Mouse (Mus musculus): ENCODE measurements at regions not wholly inside any gene's neighbourhood (a gene's known extent, or its start where the extent isn't known, plus 50 kb on each side); places are given as distances from the start of the nearest gene placed in this dataset.

DNA sequence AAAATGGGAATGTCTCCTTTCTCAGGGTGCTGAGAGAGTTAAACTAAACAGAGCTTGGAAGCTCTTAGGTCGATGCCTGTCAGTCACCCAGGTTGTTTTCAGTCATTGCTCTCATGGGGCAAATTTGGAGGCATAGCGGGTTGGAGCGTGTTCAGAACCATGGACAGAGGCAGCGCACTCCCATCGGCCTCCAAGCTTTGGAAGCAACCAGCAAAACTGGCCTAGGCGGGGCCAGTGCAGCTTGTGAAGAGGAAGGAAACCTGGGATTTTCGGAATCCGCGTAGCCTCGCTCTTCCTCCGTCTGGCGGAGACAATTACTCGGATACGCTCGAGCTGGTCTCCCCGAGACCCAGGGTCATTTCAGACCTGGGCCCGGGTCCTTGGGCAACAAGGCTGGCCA is 63.4 kb upstream of the Pax2 start:
- DNase-seq = peak; percentile 56

GRCm38 (mm10) chr19:44692816-44693215 is 63.0 kb upstream of the Pax2 start:
- DNase-seq = no peak

- no peak for DNase-seq
Measured at GRCm38 (mm10) chr19:44695331-44695730, 60.5 kb upstream of the Pax2 start.

DNA sequence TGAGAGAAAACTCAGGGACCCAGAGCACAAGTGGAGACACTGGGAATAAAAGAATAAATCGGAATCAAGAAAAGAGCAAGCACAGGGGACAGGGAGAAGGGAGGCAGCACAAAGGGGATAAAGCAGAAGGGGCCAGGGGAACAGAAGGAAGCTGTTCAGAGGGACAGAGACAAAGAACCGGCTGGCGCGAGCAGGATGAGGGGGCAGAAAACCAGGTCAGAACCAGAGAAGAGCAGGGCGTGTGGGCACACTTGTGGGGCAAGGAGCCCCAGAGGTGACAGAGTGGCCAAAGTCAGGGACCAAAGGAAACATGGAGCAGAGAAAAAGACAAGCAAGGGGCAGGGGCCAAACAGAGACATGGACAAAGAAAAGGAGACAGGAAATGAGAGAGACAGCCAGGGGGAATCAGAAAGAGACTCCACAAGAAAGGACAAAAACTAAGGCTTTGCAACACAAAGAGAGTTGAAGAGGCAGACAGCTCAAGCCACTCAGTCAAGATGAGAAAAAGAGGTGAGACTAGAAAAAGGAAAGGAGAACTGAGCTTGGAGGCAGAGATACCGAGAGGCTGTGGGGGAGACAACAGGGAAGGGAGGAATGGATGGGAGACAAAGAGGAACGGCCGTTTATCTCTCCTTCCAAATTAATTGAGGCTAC is 59.7 kb upstream of the Pax2 start:
- no peak for DNase-seq

DNA sequence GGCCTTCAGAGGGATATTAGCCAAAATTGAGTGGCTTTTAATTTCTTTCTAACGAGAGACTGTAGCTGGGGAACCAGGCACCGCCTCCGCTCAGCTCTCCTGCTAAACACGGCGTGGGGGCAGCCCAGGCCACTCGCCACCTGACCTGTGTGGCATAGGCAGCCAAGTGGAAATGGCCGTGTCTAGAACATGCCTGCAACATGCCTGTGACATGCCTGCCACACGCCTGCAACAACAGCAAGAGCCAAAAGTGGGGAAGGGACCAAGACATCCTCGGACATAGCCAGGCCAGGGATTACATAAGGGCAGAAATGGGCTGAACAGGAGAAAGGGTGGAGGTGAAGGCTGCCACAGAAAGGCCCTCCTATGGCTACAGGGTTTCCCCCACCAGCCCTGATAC is 59.1 kb upstream of the Pax2 start:
- DNase-seq = no peak

DNA sequence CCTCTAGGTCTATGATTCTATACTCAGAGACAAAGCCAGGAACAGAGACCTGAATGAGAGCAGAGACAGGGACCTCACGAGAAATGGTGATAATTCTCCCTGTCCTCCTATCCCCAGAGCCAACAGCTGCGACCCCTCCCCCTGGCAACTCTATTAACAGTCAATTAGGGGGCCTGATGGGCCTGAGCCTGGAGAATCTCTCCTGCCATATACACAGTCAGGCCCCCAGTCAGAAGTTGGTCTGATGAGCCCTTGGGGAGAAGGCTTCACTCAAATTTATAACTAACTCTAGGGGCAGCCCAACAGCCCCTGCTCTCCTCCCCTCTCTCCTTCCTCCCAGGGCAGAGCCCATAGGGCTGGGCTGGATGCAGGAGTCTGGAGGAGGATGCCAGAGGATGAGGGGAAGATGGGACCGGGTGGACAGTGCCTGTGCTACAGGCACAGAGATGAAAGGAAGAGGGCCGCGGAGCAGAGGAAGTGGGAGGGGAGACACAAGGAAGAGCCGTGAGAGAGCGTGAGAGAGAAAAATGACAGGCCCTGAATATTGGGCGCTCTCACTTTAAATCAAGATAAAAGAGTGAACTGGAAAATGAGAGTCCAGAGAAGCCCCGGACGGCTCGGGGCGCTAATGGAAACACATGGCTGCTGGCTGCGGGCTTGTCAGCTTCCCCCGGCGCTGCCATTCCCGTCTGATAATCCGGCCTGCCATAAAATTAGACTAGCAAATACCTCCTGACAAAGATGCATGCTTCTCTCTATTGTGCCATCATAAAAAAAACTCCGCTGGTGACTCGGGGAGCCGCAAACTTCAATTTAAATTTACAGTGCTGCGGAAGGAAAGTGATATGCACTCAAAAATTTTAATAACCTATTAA is 57.2 kb upstream of the Pax2 start:
- DNase-seq = no peak

All from adrenal gland, adult 8-10 months (tissue).